Comparison of ENCODE assay signal across 8 mouse cellular contexts in genomic region chr2:18680961-18681360, GRCm38 (mm10). TPM values are rescaled to one million over a fixed set of nuclear protein-coding genes. Genes with fewer than 3 reads are reported as not detected.
A peak's percentile ranks its signal among the peaks of the same experiment; 100 is the strongest.
DNase-seq lines count a peak whose midpoint lies in the region; ATAC-seq and TF ChIP-seq lines count a peak whose summit lies in the region.

No protein-coding gene starts in this region.

- peaks cover 25% of the 10 kb centered on the region for H3K36me3 ChIP-seq in hindbrain, embryonic 14.5 days (replicated peaks; ENCODE audit: control insufficient read depth, insufficient read depth)
- peaks cover 16% of the 10 kb centered on the region for H3K36me3 ChIP-seq in limb, embryonic 12.5 days
- H3K36me3 ChIP-seq in midbrain, embryonic 10.5 days, result peaks cover 26% of the 10 kb centered on the region
- H3K36me3 ChIP-seq in stomach, embryonic 14.5 days (ENCODE audit: control insufficient read depth, insufficient read depth, low read length), result peaks cover 9% of the 10 kb centered on the region; the same call in 1 of the 2 replicates

- 4% methylated on average over 27 of the region's 29 CpGs for WGBS in hindbrain, embryonic 14.5 days
- 0% methylated on average over 28 of the region's 29 CpGs for WGBS in limb, embryonic 12.5 days
- WGBS in midbrain, embryonic 10.5 days, result under 1% methylated on average over 26 of the region's 29 CpGs
- 4% methylated on average over 29 of the region's 29 CpGs for WGBS in stomach, embryonic 14.5 days

- H3K9ac ChIP-seq in hindbrain, embryonic 14.5 days, result no peak overlapping the region
- peak overlapping the region; percentile 52 for H3K9ac ChIP-seq in limb, embryonic 12.5 days (replicated peaks)
- H3K9ac ChIP-seq in stomach, embryonic 14.5 days (replicated peaks; ENCODE audit: low read depth, low read length), result no peak overlapping the region

- no peak for TF ChIP-seq POLR2A in brain, embryonic 14.5 days (IDR thresholded peaks at IDR 0.05; ENCODE audit: borderline replicate concordance, extremely low read depth, insufficient read depth, insufficient read length, poor library complexity, severe bottlenecking)

- peaks cover 67% of the 10 kb centered on the region for H3K27me3 ChIP-seq in hindbrain, embryonic 14.5 days (ENCODE audit: control insufficient read depth, insufficient read depth, low read length)
- H3K27me3 ChIP-seq in limb, embryonic 12.5 days, result peaks cover 35% of the 10 kb centered on the region
- peaks cover 82% of the 10 kb centered on the region for H3K27me3 ChIP-seq in midbrain, embryonic 10.5 days (ENCODE audit: low read depth, poor library complexity, severe bottlenecking)
- H3K27me3 ChIP-seq in stomach, embryonic 14.5 days (ENCODE audit: control insufficient read depth, insufficient read depth, low read length), result no peaks in the 10 kb centered on the region

- no peak for ATAC-seq in hindbrain, embryonic 14.5 days (ENCODE audit: low FRiP score)
- no peak; the same call in 1 of the 2 replicates for ATAC-seq in limb, embryonic 12.5 days (ENCODE audit: insufficient number of reproducible peaks, insufficient read depth, low FRiP score, low TSS enrichment, low read depth)
- no peak for ATAC-seq in stomach, embryonic 14.5 days (ENCODE audit: insufficient number of reproducible peaks, insufficient read depth, low FRiP score, low read depth)

- H3K4me3 ChIP-seq in hindbrain, embryonic 14.5 days (replicated peaks; ENCODE audit: low read length), result peak overlapping the region; percentile 21
- peak overlapping the region; percentile 42 for H3K4me3 ChIP-seq in limb, embryonic 12.5 days (replicated peaks)
- H3K4me3 ChIP-seq in midbrain, embryonic 10.5 days, result peak overlapping the region; percentile 55
- peak overlapping the region; percentile 34 for H3K4me3 ChIP-seq in stomach, embryonic 14.5 days (ENCODE audit: low read depth, low read length)

- no peak for TF ChIP-seq CTCF in brain, embryonic 14.5 days (IDR thresholded peaks at IDR 0.05; ENCODE audit: borderline replicate concordance, extremely low read depth, insufficient read depth, insufficient read length)

- no peaks in the 10 kb centered on the region for H3K9me3 ChIP-seq in hindbrain, embryonic 14.5 days (ENCODE audit: control insufficient read depth, low read length)
- no peaks in the 10 kb centered on the region for H3K9me3 ChIP-seq in limb, embryonic 12.5 days
- H3K9me3 ChIP-seq in midbrain, embryonic 10.5 days (replicated peaks), result no peaks in the 10 kb centered on the region
- H3K9me3 ChIP-seq in stomach, embryonic 14.5 days (ENCODE audit: control insufficient read depth, low read depth, low read length), result no peaks in the 10 kb centered on the region

- no peak overlapping the region for H3K27ac ChIP-seq in hindbrain, embryonic 14.5 days
- no peak overlapping the region for H3K27ac ChIP-seq in limb, embryonic 12.5 days
- H3K27ac ChIP-seq in midbrain, embryonic 10.5 days (replicated peaks), result no peak overlapping the region
- H3K27ac ChIP-seq in stomach, embryonic 14.5 days (ENCODE audit: low read length), result no peak overlapping the region

- peak; percentile 65 to 74 for DNase-seq in left cerebral cortex, adult 18-20 months (ENCODE audit: low spot score in 2 of 2)
- DNase-seq in left cerebral cortex, adult 11 months (ENCODE audit: low spot score), result no peak
- DNase-seq in brain, embryonic 14.5 days (ENCODE audit: low read depth), result peak; percentile 61
- DNase-seq in frontal cortex, postnatal 10 days (ENCODE audit: low spot score in 2 of 2), result peak; percentile 27 to 47
- no peak for DNase-seq in hindbrain, embryonic 14.5 days (ENCODE audit: low spot score)
- peak; percentile 68 for DNase-seq in midbrain, embryonic 10.5 days (ENCODE audit: low spot score)

- peak overlapping the region; percentile 50 for H3K4me2 ChIP-seq in hindbrain, embryonic 14.5 days (replicated peaks)
- H3K4me2 ChIP-seq in limb, embryonic 12.5 days, result peak overlapping the region; percentile 77
- H3K4me2 ChIP-seq in stomach, embryonic 14.5 days (replicated peaks; ENCODE audit: low read depth, low read length), result peak overlapping the region; percentile 88

- peaks cover 22% of the 10 kb centered on the region for H3K4me1 ChIP-seq in hindbrain, embryonic 14.5 days (replicated peaks; ENCODE audit: control insufficient read depth, insufficient read depth, low read length)
- peaks cover 24% of the 10 kb centered on the region for H3K4me1 ChIP-seq in limb, embryonic 12.5 days (replicated peaks)
- H3K4me1 ChIP-seq in midbrain, embryonic 10.5 days, result peaks cover 34% of the 10 kb centered on the region
- H3K4me1 ChIP-seq in stomach, embryonic 14.5 days (ENCODE audit: control insufficient read depth, insufficient read depth, low read length), result peaks cover 13% of the 10 kb centered on the region; the same call in 1 of the 2 replicates

RNA-seq across cellular contexts. Expression of gene Bmi1, which starts 4.1 kb away (rescaled TPM):
- total RNA-seq in left cerebral cortex, adult 18-20 months (2021), result 10 to 100 TPM; 53.8 to 58.2 TPM
- 75.4 and 93.2 TPM in 2 replicates for polyA plus RNA-seq in brain, embryonic 14.5 days (2012; rRNA removed)
- polyA plus RNA-seq in hindbrain, embryonic 14.5 days (2014; fragmentation: Nextera tagmentation; extraction: Ambion mirVana), result 31.3 and 34.3 TPM in 2 replicates
- polyA plus RNA-seq in limb, embryonic 12.5 days (2016; fragmentation: Nextera tagmentation; extraction: Ambion mirVana), result 29.3 and 33.4 TPM in 2 replicates
- 25.5 and 26.6 TPM in 2 replicates for polyA plus RNA-seq in midbrain, embryonic 10.5 days (2016; fragmentation: Nextera tagmentation; extraction: Ambion mirVana)
- polyA plus RNA-seq in stomach, embryonic 14.5 days (2014; fragmentation: Nextera tagmentation; extraction: Ambion mirVana), result 32.4 and 34.0 TPM in 2 replicates

RNA-seq across cellular contexts. Expression of gene Commd3, which starts 8.8 kb away (rescaled TPM):
- total RNA-seq in left cerebral cortex, adult 18-20 months (2021), result 10 to 100 TPM; 81.2 to 85.1 TPM
- polyA plus RNA-seq in brain, embryonic 14.5 days (2012; rRNA removed), result 114 and 143 TPM in 2 replicates
- polyA plus RNA-seq in hindbrain, embryonic 14.5 days (2014; fragmentation: Nextera tagmentation; extraction: Ambion mirVana), result 187 and 198 TPM in 2 replicates
- polyA plus RNA-seq in limb, embryonic 12.5 days (2016; fragmentation: Nextera tagmentation; extraction: Ambion mirVana), result 207 and 225 TPM in 2 replicates
- 82.0 and 101 TPM in 2 replicates for polyA plus RNA-seq in midbrain, embryonic 10.5 days (2016; fragmentation: Nextera tagmentation; extraction: Ambion mirVana)
- 215 and 223 TPM in 2 replicates for polyA plus RNA-seq in stomach, embryonic 14.5 days (2014; fragmentation: Nextera tagmentation; extraction: Ambion mirVana)

RNA-seq across cellular contexts. Expression of gene Spag6, which starts 12.9 kb away (rescaled TPM):
- total RNA-seq in left cerebral cortex, adult 18-20 months (2021), result 10 to 100 TPM; 11.4 to 14.3 TPM
- 0.06 and 0.12 TPM in 2 replicates for polyA plus RNA-seq in brain, embryonic 14.5 days (2012; rRNA removed)
- 0.11 TPM in 1 of 2 replicates, not detected in the other for polyA plus RNA-seq in hindbrain, embryonic 14.5 days (2014; fragmentation: Nextera tagmentation; extraction: Ambion mirVana)
- polyA plus RNA-seq in limb, embryonic 12.5 days (2016; fragmentation: Nextera tagmentation; extraction: Ambion mirVana), result 0.21 TPM in 1 of 2 replicates, not detected in the other
- polyA plus RNA-seq in midbrain, embryonic 10.5 days (2016; fragmentation: Nextera tagmentation; extraction: Ambion mirVana), result 0.10 and 0.51 TPM in 2 replicates
- polyA plus RNA-seq in stomach, embryonic 14.5 days (2014; fragmentation: Nextera tagmentation; extraction: Ambion mirVana), result 0.29 and 0.53 TPM in 2 replicates

Comparison
In these comparisons a context has a peak if more than half of its experiments do, and no peak if none do; other contexts are left out.
1. DNase-seq: peak in left cerebral cortex, adult 18-20 months (2 of 2), brain, embryonic 14.5 days (single experiment), frontal cortex, postnatal 10 days (2 of 2) and midbrain, embryonic 10.5 days (single experiment); none in left cerebral cortex, adult 11 months (single experiment) and hindbrain, embryonic 14.5 days (single experiment).
2. Peak in every context shown above with its lines, with median percentiles within 50 percentile points of each other: H3K4me2 ChIP-seq and H3K4me3 ChIP-seq.